Mouse (Mus musculus): ENCODE measurements around the gene Hip1. TPM values are rescaled to one million over a fixed set of nuclear protein-coding genes. Genes with fewer than 3 reads are reported as not detected.

Hip1 gene
- total and polyA plus RNA-seq, 2 experiments from 2014 or later: 26.9 to 110 TPM

DNA sequence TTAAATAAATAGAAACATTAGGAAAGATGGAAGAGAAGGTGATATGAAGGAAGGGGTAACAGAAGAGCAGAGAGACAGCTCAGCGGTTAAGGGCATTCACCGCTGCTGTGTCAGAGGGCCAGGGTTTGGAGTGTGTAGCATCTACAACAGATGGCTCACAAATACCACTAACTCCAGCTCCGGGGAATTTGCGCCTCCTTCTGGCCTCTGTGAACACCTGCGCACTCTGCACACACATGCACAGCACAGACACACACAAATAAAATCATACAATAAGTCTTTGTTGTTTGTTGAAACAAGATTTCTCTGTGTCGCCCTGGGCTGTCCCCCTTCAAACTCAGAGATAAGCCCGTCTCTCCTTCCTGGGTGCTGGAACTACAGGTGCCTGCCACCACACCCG is 49.4 kb downstream of the Hip1 start:
- H3K27me3 ChIP-seq (ENCODE audit: insufficient read depth, low read length): no peaks in the 10 kb centered on the region
- no peak overlapping the region for H3K4me2 ChIP-seq (ENCODE audit: low read depth, low read length)
- no peak overlapping the region for H3K4me3 ChIP-seq (ENCODE audit: low read length)
- no peaks in the 10 kb centered on the region for H3K9me3 ChIP-seq (ENCODE audit: low read length)
- 96% methylated on average over 8 of the region's 8 CpGs for WGBS
- H3K27ac ChIP-seq: no peak overlapping the region
- ATAC-seq (no peak), DNase-seq (ENCODE audit: low spot score) (no peak)
- 0 out of 2 replicates have a peak, but pooled peaks have one; percentile 8 for TF ChIP-seq CTCF (IDR thresholded peaks at IDR 0.05; ENCODE audit: low read depth)
- H3K9ac ChIP-seq (replicated peaks; ENCODE audit: low read length): no peak overlapping the region
- H3K4me1 ChIP-seq (ENCODE audit: insufficient read depth, low read length): no peaks in the 10 kb centered on the region
- H3K36me3 ChIP-seq (ENCODE audit: insufficient read depth, low read length): no peaks in the 10 kb centered on the region

DNA sequence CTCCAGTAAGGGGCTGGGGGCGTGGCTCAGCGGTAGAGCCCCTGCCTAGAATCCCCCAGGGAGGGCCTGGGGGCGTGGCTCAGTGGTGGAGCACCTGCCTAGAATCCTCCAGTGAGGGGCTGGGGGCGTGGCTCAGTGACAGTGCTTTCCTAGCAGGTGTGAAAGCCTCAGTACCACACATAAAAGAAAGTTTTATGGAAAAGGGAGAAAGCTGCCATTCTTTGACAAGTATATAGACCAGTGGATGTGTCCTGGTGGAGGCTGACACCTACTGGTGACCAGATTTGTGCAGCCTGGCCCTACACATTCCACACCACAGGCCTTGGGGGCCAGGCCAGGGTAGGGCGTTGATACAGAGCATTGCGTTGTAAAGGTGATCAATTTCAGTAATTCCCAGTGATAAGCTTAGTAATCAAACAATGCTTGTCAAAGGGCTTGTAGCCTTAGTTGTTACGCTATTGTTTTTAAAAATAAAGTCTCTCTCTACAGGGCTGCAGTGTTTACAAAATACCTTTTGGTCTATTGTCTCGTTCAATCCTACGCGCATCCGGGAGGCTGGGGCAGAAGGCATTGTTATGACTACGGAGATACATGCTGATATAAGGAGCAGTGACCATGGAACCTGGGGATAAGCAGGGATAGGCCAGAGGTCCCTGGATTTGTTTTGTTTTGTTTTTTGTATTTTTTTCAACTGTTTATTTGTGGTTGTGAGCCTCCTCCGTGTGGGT is 50.6 kb downstream of the Hip1 start:
- ATAC-seq: peak; percentile 67
- WGBS: 84% methylated on average over 13 of the region's 13 CpGs
- Histone ChIP-seq H3K36me3 (ENCODE audit: insufficient read depth, low read length) (no peaks in the 10 kb centered on the region), H3K9ac (replicated peaks; ENCODE audit: low read length) (no peak overlapping the region), H3K27me3 (ENCODE audit: insufficient read depth, low read length) (no peaks in the 10 kb centered on the region), H3K9me3 (ENCODE audit: low read length) (no peaks in the 10 kb centered on the region), H3K27ac (no peak overlapping the region), H3K4me3 (ENCODE audit: low read length) (no peak overlapping the region), H3K4me2 (ENCODE audit: low read depth, low read length) (no peak overlapping the region), H3K4me1 (ENCODE audit: insufficient read depth, low read length) (peaks cover 4% of the 10 kb centered on the region; the same call in 1 of the 2 replicates)
- TF ChIP-seq CTCF (IDR thresholded peaks at IDR 0.05; ENCODE audit: low read depth): peak; percentile 78
- DNase-seq (ENCODE audit: low spot score): peak; percentile 66

DNA sequence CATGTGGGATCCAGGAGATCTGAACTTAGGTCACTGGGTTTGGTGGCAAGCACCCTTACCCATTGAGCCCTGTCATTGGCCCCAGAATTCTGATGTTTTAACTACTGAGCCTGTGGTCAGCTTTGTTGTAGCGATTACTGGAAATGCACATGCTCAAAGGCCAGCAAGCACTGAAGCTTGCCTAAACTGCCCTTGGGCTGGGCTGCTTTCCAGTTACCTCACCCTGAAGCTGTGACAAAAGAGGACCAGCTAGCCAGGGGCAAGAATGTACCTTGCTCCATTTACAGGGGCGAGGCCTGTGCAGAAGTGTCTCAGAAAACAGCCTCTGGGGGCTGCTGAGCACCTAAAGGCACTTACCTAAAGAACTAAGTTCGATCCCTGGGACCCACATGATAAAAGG is 51.8 kb downstream of the Hip1 start:
- peaks cover 9% of the 10 kb centered on the region for H3K4me1 ChIP-seq (ENCODE audit: insufficient read depth, low read length)
- H3K27ac ChIP-seq: no peak overlapping the region
- WGBS: 78% methylated on average over 3 of the region's 3 CpGs
- H3K4me3 ChIP-seq (ENCODE audit: low read length): no peak overlapping the region
- DNase-seq (ENCODE audit: low spot score) (no peak), ATAC-seq (no peak)
- no peaks in the 10 kb centered on the region for H3K9me3 ChIP-seq (ENCODE audit: low read length)
- H3K9ac ChIP-seq (replicated peaks; ENCODE audit: low read length): no peak overlapping the region
- TF ChIP-seq CTCF (IDR thresholded peaks at IDR 0.05; ENCODE audit: low read depth): no peak
- no peak overlapping the region for H3K4me2 ChIP-seq (ENCODE audit: low read depth, low read length)
- H3K36me3 ChIP-seq (ENCODE audit: insufficient read depth, low read length): no peaks in the 10 kb centered on the region
- H3K27me3 ChIP-seq (ENCODE audit: insufficient read depth, low read length): no peaks in the 10 kb centered on the region

DNA sequence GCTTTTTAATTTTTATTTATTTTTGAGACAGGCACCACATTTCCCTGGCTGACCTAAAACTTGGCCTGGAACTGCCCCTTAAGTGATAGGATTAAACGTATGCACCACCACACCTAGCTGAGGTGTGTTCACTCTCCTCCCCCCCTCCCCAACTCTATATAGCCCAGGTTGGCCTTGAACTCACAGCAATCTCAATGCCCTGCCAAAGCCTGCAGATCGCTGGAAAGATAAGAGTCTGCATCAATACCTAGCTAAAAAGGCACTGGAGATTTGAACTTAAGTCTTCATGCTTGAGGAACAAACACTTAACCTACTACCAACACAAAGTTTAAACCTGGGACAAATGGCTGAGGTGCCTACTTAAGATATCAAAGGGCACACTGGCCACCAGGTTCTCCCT is 52.8 kb downstream of the Hip1 start:
- no peak for TF ChIP-seq CTCF (IDR thresholded peaks at IDR 0.05; ENCODE audit: low read depth)
- no peaks in the 10 kb centered on the region for H3K9me3 ChIP-seq (ENCODE audit: low read length)
- H3K27me3 ChIP-seq (ENCODE audit: insufficient read depth, low read length): no peaks in the 10 kb centered on the region
- H3K4me1 ChIP-seq (ENCODE audit: insufficient read depth, low read length): peaks cover 18% of the 10 kb centered on the region
- 92% methylated on average over 2 of the region's 2 CpGs for WGBS
- H3K4me3 ChIP-seq (ENCODE audit: low read length): no peak overlapping the region
- no peak for ATAC-seq
- H3K9ac ChIP-seq (replicated peaks; ENCODE audit: low read length): no peak overlapping the region
- H3K4me2 ChIP-seq (ENCODE audit: low read depth, low read length): no peak overlapping the region
- no peak overlapping the region for H3K27ac ChIP-seq
- no peaks in the 10 kb centered on the region for H3K36me3 ChIP-seq (ENCODE audit: insufficient read depth, low read length)
- no peak for DNase-seq (ENCODE audit: low spot score)

DNA sequence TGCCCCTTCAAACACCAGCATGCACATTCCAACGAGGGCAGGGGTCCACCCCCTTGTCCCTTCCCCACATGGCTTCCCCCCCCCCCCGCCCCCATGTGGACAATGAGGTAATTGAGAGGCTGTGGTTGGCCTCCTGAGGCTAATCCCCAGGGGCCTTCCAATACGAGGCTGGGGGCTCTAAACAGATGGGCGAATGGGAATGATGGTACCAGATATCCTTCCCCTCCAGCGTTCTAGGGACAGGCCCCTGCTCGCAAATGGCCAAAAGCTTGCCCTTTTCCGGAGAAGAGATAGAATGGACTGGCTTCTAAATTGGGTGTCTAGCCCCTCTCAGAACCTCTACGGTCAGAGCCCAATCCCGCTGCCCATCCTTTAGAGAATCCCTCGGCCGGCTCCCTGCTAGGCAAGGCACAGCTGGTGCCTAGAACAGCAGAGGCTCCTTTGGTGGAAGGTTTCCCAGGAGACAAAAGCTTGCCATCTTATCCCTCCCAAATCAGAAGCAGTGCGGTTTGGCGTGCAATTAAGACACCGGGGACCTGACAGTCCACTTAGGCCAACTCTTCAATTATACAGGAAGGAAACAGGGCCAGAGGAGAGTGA is 55.1 kb downstream of the Hip1 start:
- Histone ChIP-seq H3K27ac (peak overlapping the region; percentile 89), H3K9ac (replicated peaks; ENCODE audit: low read length) (peak overlapping the region; percentile 72), H3K4me1 (ENCODE audit: insufficient read depth, low read length) (peaks cover 21% of the 10 kb centered on the region), H3K9me3 (ENCODE audit: low read length) (no peaks in the 10 kb centered on the region), H3K4me3 (ENCODE audit: low read length) (peak overlapping the region; percentile 62), H3K4me2 (ENCODE audit: low read depth, low read length) (peak overlapping the region; percentile 93), H3K27me3 (ENCODE audit: insufficient read depth, low read length) (no peaks in the 10 kb centered on the region), H3K36me3 (ENCODE audit: insufficient read depth, low read length) (no peaks in the 10 kb centered on the region)
- no peak for TF ChIP-seq CTCF (IDR thresholded peaks at IDR 0.05; ENCODE audit: low read depth)
- 2% methylated on average over 13 of the region's 14 CpGs for WGBS
- no peak for DNase-seq (ENCODE audit: low spot score)
- no peak for ATAC-seq

DNA sequence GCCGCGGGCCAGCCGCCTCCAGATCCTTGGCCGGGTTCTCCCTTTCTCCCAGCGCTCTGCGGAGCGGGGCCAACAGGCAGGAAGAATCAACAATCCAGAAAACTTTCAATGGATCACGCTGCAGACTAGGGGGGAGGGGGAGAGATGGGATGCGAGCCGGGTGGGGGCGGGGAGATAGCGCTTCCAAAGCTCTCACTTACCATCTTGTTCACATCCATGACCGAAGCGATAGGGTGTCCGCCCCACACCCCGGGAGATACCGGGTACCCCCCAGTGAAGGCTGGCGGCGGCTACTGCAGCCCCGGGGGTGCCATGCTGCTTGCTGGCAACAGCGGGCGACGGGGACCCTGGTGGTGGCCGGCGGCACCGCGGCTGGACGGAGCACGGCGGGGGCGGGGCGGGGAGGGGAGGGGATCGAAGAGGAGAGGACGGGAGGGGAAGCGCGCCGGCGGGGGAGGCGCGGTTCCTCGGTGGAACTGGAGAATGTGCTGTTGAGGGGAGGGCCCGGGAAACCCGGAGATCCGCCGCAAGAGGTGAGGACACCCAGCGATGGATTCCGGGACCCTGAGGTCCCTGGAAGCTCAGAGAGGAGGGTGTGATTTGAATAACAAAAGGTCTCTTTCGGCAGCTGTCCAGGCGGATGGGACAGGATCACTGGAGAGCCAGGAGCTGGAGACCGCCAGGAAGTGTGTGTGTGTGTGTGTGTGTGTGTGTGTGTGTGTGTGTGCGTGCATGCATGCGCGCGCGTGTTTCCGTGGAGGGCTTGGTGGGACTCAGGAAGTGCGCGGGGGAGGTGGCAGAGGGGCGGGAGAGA is 55.8 kb downstream of the Hip1 start:
- H3K4me3 ChIP-seq (ENCODE audit: low read length): peak overlapping the region; percentile 62
- H3K36me3 ChIP-seq (ENCODE audit: insufficient read depth, low read length): no peaks in the 10 kb centered on the region
- H3K9ac ChIP-seq (replicated peaks; ENCODE audit: low read length): peak overlapping the region; percentile 72
- WGBS: under 1% methylated on average over 56 of the region's 59 CpGs
- H3K4me1 ChIP-seq (ENCODE audit: insufficient read depth, low read length): peaks cover 21% of the 10 kb centered on the region
- DNase-seq (ENCODE audit: low spot score): peak; percentile 88
- peak overlapping the region; percentile 89 for H3K27ac ChIP-seq
- peak; percentile 91 for ATAC-seq
- peak overlapping the region; percentile 93 for H3K4me2 ChIP-seq (ENCODE audit: low read depth, low read length)
- no peaks in the 10 kb centered on the region for H3K9me3 ChIP-seq (ENCODE audit: low read length)
- peak; percentile 61 for TF ChIP-seq CTCF (IDR thresholded peaks at IDR 0.05; ENCODE audit: low read depth)
- no peaks in the 10 kb centered on the region for H3K27me3 ChIP-seq (ENCODE audit: insufficient read depth, low read length)

Data from hindbrain, postnatal 0 days (tissue).